8 mouse cellular contexts compared by ENCODE assay signal in genomic region chr3:153085096-153085788, GRCm38 (mm10).
DNase-seq lines count a peak whose midpoint lies in the region; ATAC-seq lines count a peak whose summit lies in the region.

No protein-coding gene starts in this region.

- WGBS in heart, embryonic 12.5 days = 29% methylated on average over 17 of the region's 17 CpGs
- 35% methylated on average over 17 of the region's 17 CpGs for WGBS in kidney, embryonic 15.5 days
- WGBS in lung, embryonic 15.5 days = 41% methylated on average over 17 of the region's 17 CpGs

- peak overlapping the region; percentile 35 for H3K4me2 ChIP-seq in heart, embryonic 12.5 days
- H3K4me2 ChIP-seq in kidney, embryonic 15.5 days = no peak overlapping the region
- peak overlapping the region; percentile 21; the same call in 1 of the 2 replicates for H3K4me2 ChIP-seq in lung, embryonic 15.5 days

- no peaks in the 10 kb centered on the region; the same call in 1 of the 2 replicates for H3K27me3 ChIP-seq in heart, embryonic 12.5 days (replicated peaks)
- H3K27me3 ChIP-seq in kidney, embryonic 15.5 days = no peaks in the 10 kb centered on the region
- no peaks in the 10 kb centered on the region for H3K27me3 ChIP-seq in lung, embryonic 15.5 days

- no peak overlapping the region for H3K4me3 ChIP-seq in heart, embryonic 12.5 days
- H3K4me3 ChIP-seq in kidney, embryonic 15.5 days (replicated peaks) = no peak overlapping the region
- H3K4me3 ChIP-seq in lung, embryonic 15.5 days = no peak overlapping the region

- peaks cover 10% of the 10 kb centered on the region for H3K4me1 ChIP-seq in heart, embryonic 12.5 days (replicated peaks)
- peaks cover 9% of the 10 kb centered on the region for H3K4me1 ChIP-seq in kidney, embryonic 15.5 days
- peaks cover 20% of the 10 kb centered on the region for H3K4me1 ChIP-seq in lung, embryonic 15.5 days

- no peaks in the 10 kb centered on the region for H3K36me3 ChIP-seq in heart, embryonic 12.5 days
- no peaks in the 10 kb centered on the region for H3K36me3 ChIP-seq in kidney, embryonic 15.5 days
- H3K36me3 ChIP-seq in lung, embryonic 15.5 days = no peaks in the 10 kb centered on the region

- H3K9ac ChIP-seq in heart, embryonic 12.5 days = no peak overlapping the region
- H3K9ac ChIP-seq in kidney, embryonic 15.5 days = no peak overlapping the region
- no peak overlapping the region for H3K9ac ChIP-seq in lung, embryonic 15.5 days

- peak; percentile 8 for DNase-seq in thymus, postnatal 4 days
- no peak for DNase-seq in thymus, postnatal 36 days
- DNase-seq in cerebellum, postnatal 4 days (ENCODE audit: low spot score in 2 of 2) = peak; percentile 24 to 69
- DNase-seq in right cerebral cortex, adult 18-20 months = peak; percentile 27
- DNase-seq in T-cell, adult 2 months (ENCODE audit: low spot score) = no peak

- ATAC-seq in heart, embryonic 12.5 days (ENCODE audit: insufficient number of reproducible peaks, low FRiP score) = peak; percentile 67; the same call in 1 of the 2 replicates
- peak; percentile 52; the same call in 1 of the 2 replicates for ATAC-seq in kidney, embryonic 15.5 days (replicated peaks; ENCODE audit: low FRiP score)
- peak; percentile 59; the same call in 1 of the 2 replicates for ATAC-seq in lung, embryonic 15.5 days (ENCODE audit: borderline replicate concordance, extremely low read depth, low FRiP score, low TSS enrichment)

- no peaks in the 10 kb centered on the region for H3K9me3 ChIP-seq in heart, embryonic 12.5 days (replicated peaks)
- no peaks in the 10 kb centered on the region for H3K9me3 ChIP-seq in kidney, embryonic 15.5 days (replicated peaks)
- no peaks in the 10 kb centered on the region for H3K9me3 ChIP-seq in lung, embryonic 15.5 days

- no peak overlapping the region for H3K27ac ChIP-seq in heart, embryonic 12.5 days (ENCODE audit: poor library complexity, severe bottlenecking)
- no peak overlapping the region for H3K27ac ChIP-seq in kidney, embryonic 15.5 days
- H3K27ac ChIP-seq in lung, embryonic 15.5 days = no peak overlapping the region

Comparison
In these comparisons a context has a peak if more than half of its experiments do, and no peak if none do; other contexts are left out.
1. DNase-seq: peak in thymus, postnatal 4 days (single experiment), cerebellum, postnatal 4 days (2 of 2) and right cerebral cortex, adult 18-20 months (single experiment); none in thymus, postnatal 36 days (0 of 2) and T-cell, adult 2 months (single experiment).
2. Peak in every context shown above with its lines, with median percentiles within 50 percentile points of each other: ATAC-seq.